Mouse (Mus musculus) heart, embryonic 16.5 days (tissue): Measurements from ENCODE around the gene Ptpa. TPM values are rescaled to one million over a fixed set of nuclear protein-coding genes. Genes with fewer than 3 reads are reported as not detected.
A peak's percentile ranks its signal among the peaks of the same experiment; 100 is the strongest.

Source experiments
- ATAC-seq: fragments of 200-750 bp; cut with Nextera tagmentation; replicated peaks from 2 replicates; pipeline ENCODE4 v1.8.0; 2017; ENCODE audit warnings: moderate number of reproducible peaks; ENCODE audit not compliant: insufficient read depth, low FRiP score; ENCODE audit errors: extremely low read depth
- H3K27ac ChIP-seq: fragments of 300-500 bp; sonication (generic); 2 replicates; pipeline ENCODE4 v1.5.1; 2014; ENCODE audit warnings: mild to moderate bottlenecking, low read length, control low read depth, moderate library complexity
- H3K27me3 ChIP-seq: fragments of 300-500 bp; sonication (generic); 2 replicates; pipeline ENCODE4 v1.6.1; 2014; ENCODE audit warnings: low read length, mixed read lengths; ENCODE audit not compliant: control insufficient read depth, insufficient read depth
- H3K36me3 ChIP-seq: fragments of 300-500 bp; sonication (generic); 2 replicates; pipeline ENCODE4 v1.6.1; 2014; ENCODE audit not compliant: control insufficient read depth, insufficient read depth
- H3K4me1 ChIP-seq: fragments of 300-500 bp; sonication (generic); 2 replicates; pipeline ENCODE4 v1.6.1; 2014; ENCODE audit warnings: low read length, mixed read lengths; ENCODE audit not compliant: control insufficient read depth, insufficient read depth
- H3K4me2 ChIP-seq: fragments of 300-500 bp; sonication (generic); 2 replicates; pipeline ENCODE4 v1.6.1; 2014; ENCODE audit warnings: low read depth, mild to moderate bottlenecking, control low read depth, low read length
- H3K4me3 ChIP-seq: fragments of 300-500 bp; sonication (generic); 2 replicates; pipeline ENCODE4 v1.5.1; 2014; ENCODE audit warnings: mild to moderate bottlenecking, control low read depth, low read length
- H3K9ac ChIP-seq: fragments of 300-500 bp; sonication (generic); 2 replicates; pipeline ENCODE4 v1.6.1; 2014; ENCODE audit warnings: low read length, control low read depth
- H3K9me3 ChIP-seq: fragments of 300-500 bp; sonication (generic); replicated peaks from 2 replicates; pipeline ENCODE4 v1.6.1; 2016; ENCODE audit warnings: low read length; ENCODE audit not compliant: control insufficient read depth
- WGBS: fragments of 180-500 bp; shearing (Covaris S2); extraction: QIAGEN DNeasy Blood & Tissue Kit; methylation state at CpG from one replicate; pipeline ENCODE4 v1.1.7; 2014; 5-methylcytosine and 5-hydroxymethylcytosine counted together
- polyA plus RNA-seq: library from polyadenylated mRNA; unstranded; fragments of >200 nt; fragmentation: Nextera tagmentation; extraction: Ambion mirVana; gene quantifications from 2 replicates; pipeline ENCODE4 v1.2.1, GENCODE M21; 2015

Gene Ptpa
- polyA plus RNA-seq, 1 experiment from 2014 or later, result 126 TPM

DNA sequence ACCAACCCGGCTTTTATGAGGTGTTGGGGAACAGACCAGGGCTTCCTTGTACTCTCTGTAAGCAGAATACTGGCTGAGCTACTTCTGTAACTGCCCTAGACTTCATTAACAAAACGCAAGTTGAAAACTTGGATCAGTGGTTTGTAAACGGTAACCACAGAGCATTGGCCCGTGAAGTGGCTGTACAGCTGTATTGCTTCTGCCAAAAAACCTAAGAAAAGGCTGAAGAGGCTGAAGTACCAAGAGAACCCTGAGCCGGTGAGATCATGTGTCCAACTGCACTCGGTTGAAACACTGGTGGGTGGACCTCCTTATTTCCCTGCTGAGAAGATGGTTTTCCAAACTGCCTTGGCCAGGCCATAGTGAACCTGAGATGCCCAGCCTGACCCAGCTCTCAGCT lies 42.5 kb downstream of the Ptpa start:
- Histone ChIP-seq H3K4me1 (peaks cover 19% of the 10 kb centered on the region), H3K9me3 (no peaks in the 10 kb centered on the region), H3K9ac (no peak overlapping the region), H3K4me3 (no peak overlapping the region), H3K36me3 (peaks cover 3% of the 10 kb centered on the region; the same call in 1 of the 2 replicates), H3K27me3 (no peaks in the 10 kb centered on the region), H3K4me2 (no peak overlapping the region), H3K27ac (peak overlapping the region; percentile 56)
- no peak for ATAC-seq
- WGBS, result 80% methylated on average over 6 of the region's 6 CpGs

DNA sequence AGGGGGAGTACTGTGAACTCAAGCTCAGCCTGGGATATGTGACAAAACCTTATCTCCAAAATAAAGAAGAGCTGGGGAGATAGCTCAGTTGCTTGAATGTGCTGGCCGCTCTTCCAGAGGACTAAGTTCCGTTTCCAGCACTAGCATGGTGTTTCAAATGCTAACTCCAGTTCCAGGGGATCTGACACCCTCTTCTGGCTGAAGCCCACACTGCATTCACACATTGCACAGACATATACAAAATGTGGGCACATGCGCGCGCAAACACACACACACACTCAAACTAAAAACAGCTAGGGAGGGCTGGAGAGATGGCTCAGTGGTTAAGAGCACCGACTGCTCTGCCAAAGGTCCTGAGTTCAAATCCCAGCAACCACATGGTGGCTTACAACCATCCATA lies 43.4 kb downstream of the Ptpa start:
- no peak overlapping the region for H3K4me3 ChIP-seq
- H3K4me2 ChIP-seq, result no peak overlapping the region
- H3K9ac ChIP-seq, result no peak overlapping the region
- ATAC-seq, result no peak
- H3K27me3 ChIP-seq, result no peaks in the 10 kb centered on the region
- no peak overlapping the region for H3K27ac ChIP-seq
- WGBS, result 88% methylated on average over 6 of the region's 6 CpGs
- no peaks in the 10 kb centered on the region for H3K9me3 ChIP-seq
- peaks cover 3% of the 10 kb centered on the region; the same call in 1 of the 2 replicates for H3K36me3 ChIP-seq
- H3K4me1 ChIP-seq, result peaks cover 25% of the 10 kb centered on the region

DNA sequence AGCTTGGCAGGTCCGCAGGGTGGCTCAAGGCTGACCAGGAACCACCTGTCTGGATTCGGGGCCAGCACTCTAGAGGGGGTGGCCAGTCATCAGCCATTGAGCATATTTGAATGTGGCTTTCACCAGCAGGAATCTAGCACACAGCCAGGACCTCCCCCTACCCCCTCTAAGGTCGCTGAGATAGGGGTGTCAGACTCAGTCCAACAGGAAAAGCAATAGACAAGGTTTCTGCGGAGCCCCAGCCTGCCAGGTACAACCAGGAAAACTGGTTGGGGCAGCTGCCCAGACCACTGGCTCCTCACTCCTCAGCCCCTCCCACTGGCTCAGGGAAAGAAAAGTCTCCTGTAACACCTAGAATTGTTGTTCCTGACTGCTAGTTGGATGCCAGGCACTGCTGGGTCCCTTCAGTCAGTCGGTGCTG lies 47.5 kb downstream of the Ptpa start:
- H3K36me3 ChIP-seq, result peaks cover 3% of the 10 kb centered on the region; the same call in 1 of the 2 replicates
- peaks cover 25% of the 10 kb centered on the region for H3K4me1 ChIP-seq
- WGBS, result 21% methylated on average over 5 of the region's 5 CpGs
- H3K4me2 ChIP-seq, result peak overlapping the region; percentile 77
- H3K9ac ChIP-seq, result peak overlapping the region; percentile 71
- peak overlapping the region; percentile 90 for H3K27ac ChIP-seq
- ATAC-seq, result peak; percentile 3; the same call in 1 of the 2 replicates
- peak overlapping the region; percentile 55 for H3K4me3 ChIP-seq
- no peaks in the 10 kb centered on the region for H3K27me3 ChIP-seq
- no peaks in the 10 kb centered on the region for H3K9me3 ChIP-seq

DNA sequence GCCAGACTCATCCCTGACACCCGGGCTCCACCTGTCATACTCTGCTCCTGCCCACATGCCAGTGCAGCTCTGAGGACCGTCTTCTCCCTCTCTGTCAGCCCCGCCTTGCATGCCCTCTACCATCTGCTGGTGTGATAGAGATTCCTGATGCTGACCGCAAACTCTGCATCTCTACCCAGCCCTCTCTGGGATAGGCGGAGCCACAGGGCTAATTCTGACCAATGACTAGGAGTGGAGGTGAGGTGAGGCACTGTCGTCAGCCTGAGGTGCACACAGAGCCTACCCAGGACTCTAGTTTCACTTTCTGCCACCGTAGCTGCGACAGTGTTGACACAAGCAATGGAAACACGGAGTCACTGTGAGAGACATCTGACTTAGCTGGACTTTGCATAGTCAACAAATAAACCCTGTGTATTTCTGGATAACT lies 48.1 kb downstream of the Ptpa start:
- H3K4me3 ChIP-seq, result peak overlapping the region; percentile 55
- peak; percentile 93 for ATAC-seq
- H3K4me2 ChIP-seq, result peak overlapping the region; percentile 77
- H3K9me3 ChIP-seq, result no peaks in the 10 kb centered on the region
- peak overlapping the region; percentile 90 for H3K27ac ChIP-seq
- H3K4me1 ChIP-seq, result peaks cover 25% of the 10 kb centered on the region
- under 1% methylated on average over 9 of the region's 9 CpGs for WGBS
- peaks cover 2% of the 10 kb centered on the region; the same call in 1 of the 2 replicates for H3K36me3 ChIP-seq
- no peaks in the 10 kb centered on the region for H3K27me3 ChIP-seq
- H3K9ac ChIP-seq, result peak overlapping the region; percentile 71

DNA sequence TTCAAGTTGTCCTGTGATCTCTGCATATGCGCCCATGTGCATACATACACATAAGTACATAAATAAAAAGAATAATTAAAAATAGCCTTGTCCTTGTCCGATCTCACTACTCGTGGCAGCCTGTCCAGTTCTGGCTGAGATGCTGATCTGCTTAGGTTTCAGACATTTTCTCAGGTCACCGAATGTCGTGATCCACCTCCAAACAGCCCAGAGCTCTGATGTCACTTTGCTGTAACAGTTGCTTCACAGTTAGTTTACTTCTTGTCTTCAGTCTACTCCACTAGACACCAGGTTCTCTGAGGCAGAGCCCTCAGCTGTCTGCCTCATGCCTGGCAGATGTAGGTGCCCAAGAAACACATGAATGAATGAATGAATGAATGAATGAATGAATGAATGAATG lies 48.6 kb downstream of the Ptpa start:
- WGBS, result 31% methylated on average over 5 of the region's 5 CpGs
- Histone ChIP-seq H3K9me3 (no peaks in the 10 kb centered on the region), H3K27ac (peak overlapping the region; percentile 90), H3K36me3 (no peaks in the 10 kb centered on the region), H3K4me1 (peaks cover 25% of the 10 kb centered on the region), H3K27me3 (no peaks in the 10 kb centered on the region), H3K4me2 (peak overlapping the region; percentile 77), H3K4me3 (peak overlapping the region; percentile 55), H3K9ac (peak overlapping the region; percentile 71)
- ATAC-seq, result no peak

DNA sequence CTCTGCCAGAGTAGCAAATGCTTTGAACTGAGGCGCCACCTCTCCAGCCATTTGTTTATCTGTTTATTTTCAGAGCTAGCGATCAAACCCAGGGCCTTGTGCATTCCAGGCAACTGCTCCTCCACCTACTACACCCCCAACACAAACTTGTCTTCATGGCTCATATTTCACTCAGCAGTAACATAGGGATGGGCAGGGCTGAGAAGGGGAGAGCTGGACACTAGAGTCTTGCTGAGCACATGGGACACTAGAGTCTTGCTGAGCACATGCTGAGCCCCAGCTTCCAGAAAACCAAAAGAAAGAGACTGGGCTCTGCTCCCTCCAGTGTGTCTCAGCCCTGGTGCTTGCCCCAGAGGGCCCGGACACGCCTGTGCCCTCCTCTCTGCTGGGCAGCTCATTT lies 50.9 kb downstream of the Ptpa start:
- Histone ChIP-seq H3K4me3 (no peak overlapping the region), H3K27me3 (no peaks in the 10 kb centered on the region), H3K9me3 (no peaks in the 10 kb centered on the region), H3K36me3 (no peaks in the 10 kb centered on the region), H3K4me2 (no peak overlapping the region), H3K27ac (no peak overlapping the region), H3K4me1 (peaks cover 33% of the 10 kb centered on the region), H3K9ac (no peak overlapping the region)
- ATAC-seq, result no peak
- WGBS, result 59% methylated on average over 4 of the region's 4 CpGs

DNA sequence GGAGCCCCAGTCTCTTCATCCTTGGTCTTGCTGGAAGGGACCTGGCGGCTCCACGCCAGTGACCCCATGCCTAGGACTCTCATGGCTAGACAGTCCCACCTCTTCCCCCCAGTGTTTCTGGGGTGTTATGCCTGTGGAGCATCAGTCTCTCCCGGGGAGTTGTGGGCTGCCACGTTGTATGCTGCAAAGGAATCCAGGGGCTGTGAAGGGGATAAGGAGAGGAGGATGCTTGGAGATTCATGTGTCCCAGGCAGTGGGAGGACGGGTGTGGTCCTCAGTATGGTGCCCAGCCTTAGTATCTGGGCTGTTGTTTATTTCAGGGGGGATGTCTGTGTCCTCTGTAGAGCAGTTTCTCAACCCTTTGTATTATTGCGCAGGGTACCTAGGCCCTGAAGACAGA lies 53.2 kb downstream of the Ptpa start:
- Histone ChIP-seq H3K27ac (no peak overlapping the region), H3K4me1 (peaks cover 23% of the 10 kb centered on the region), H3K27me3 (no peaks in the 10 kb centered on the region), H3K4me3 (no peak overlapping the region), H3K4me2 (peak overlapping the region; percentile 99; the same call in 1 of the 2 replicates), H3K9ac (peak overlapping the region; percentile 29; the same call in 1 of the 2 replicates), H3K36me3 (no peaks in the 10 kb centered on the region), H3K9me3 (no peaks in the 10 kb centered on the region)
- 62% methylated on average over 6 of the region's 6 CpGs for WGBS
- ATAC-seq, result no peak

DNA sequence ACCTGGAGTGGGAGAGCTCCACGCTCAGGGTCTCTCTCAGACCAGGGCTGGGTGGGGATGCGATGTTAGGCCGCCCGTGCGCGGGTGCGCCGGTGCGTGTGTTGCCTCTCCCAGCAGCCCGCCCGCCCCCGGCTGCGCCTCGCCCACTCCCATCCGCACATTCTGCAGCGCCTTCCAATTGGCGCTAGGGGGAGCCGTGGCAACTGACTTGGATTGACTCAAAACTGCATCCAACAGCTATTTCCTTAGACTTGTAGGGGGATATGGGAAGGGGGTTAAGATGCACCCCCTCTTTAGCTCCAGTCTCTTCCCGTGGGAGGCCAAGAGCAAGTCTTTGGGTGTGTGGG lies 53.9 kb downstream of the Ptpa start:
- peak overlapping the region; percentile 80 for H3K9ac ChIP-seq
- H3K4me1 ChIP-seq, result peaks cover 22% of the 10 kb centered on the region
- H3K27ac ChIP-seq, result peak overlapping the region; percentile 90
- no peaks in the 10 kb centered on the region for H3K9me3 ChIP-seq
- 0% methylated on average over 19 of the region's 19 CpGs for WGBS
- peak overlapping the region; percentile 99 for H3K4me2 ChIP-seq
- H3K4me3 ChIP-seq, result peak overlapping the region; percentile 62
- H3K36me3 ChIP-seq, result no peaks in the 10 kb centered on the region
- H3K27me3 ChIP-seq, result no peaks in the 10 kb centered on the region
- ATAC-seq, result peak; percentile 4; the same call in 1 of the 2 replicates

DNA sequence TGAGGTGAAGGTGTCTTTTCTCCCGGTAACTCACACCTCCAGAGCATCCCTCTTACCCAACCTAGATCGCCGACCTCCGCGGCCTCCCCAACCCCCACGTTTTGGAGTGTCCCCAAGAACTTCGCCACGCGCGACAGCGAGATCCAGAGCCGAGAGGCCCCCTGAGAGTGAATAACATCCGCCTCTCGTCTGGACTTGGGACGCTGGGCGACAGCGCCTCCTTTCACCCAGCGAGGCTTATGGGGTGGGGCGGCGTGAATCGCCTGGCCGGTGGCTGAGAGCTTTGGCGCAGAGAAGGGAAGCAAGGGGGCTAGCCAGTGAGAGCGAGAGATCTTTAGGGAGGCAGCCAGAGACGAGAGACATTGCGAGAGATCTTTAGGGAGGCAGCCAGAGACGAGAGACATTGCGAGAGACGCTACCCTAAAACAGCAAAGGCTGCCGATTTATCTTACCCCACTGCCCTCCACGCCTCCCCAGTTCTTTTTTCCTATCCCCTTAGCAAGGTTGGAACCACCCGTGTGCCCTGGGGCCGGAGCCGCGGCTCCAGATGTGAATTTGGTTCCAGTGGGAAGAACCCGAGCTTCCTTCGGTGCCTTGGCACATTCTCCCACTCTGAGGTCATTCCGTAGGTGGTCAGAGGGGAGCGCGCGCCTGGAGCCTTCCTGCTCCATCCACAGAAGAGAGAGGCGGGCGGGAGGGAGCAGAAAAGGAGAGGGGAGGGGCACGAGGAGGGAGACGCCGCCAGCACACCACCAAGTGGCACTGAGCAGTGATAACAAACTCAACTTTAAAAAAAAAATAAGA lies 54.5 kb downstream of the Ptpa start:
- peak; percentile 38 for ATAC-seq
- Histone ChIP-seq H3K4me2 (peak overlapping the region; percentile 99), H3K36me3 (no peaks in the 10 kb centered on the region), H3K4me3 (peak overlapping the region; percentile 62), H3K27me3 (no peaks in the 10 kb centered on the region), H3K9ac (peak overlapping the region; percentile 80), H3K4me1 (peaks cover 21% of the 10 kb centered on the region), H3K27ac (peak overlapping the region; percentile 90), H3K9me3 (no peaks in the 10 kb centered on the region)
- WGBS, result under 1% methylated on average over 46 of the region's 46 CpGs
